Mouse (Mus musculus): ENCODE data around the gene Thsd1.

- peak; percentile 88 for TF ChIP-seq EP300 (IDR thresholded peaks at IDR 0.05; ENCODE audit: low read depth)
- TF ChIP-seq CTCF (IDR thresholded peaks at IDR 0.05; ENCODE audit: low read depth): no peak
Measured at GRCm38 (mm10) chr8:22209012-22209411, 18.1 kb upstream of the Thsd1 start.

All from heart, postnatal 0 days (tissue).